Mouse (Mus musculus): ENCODE data around the gene Creb3l4. TPM values are rescaled to one million over a fixed set of nuclear protein-coding genes. Genes with fewer than 3 reads are reported as not detected.

Creb3l4 gene
- total RNA-seq (2012; rRNA removed) (0.25 and 0.89 TPM in 2 replicates), total RNA-seq (2014; rRNA removed) (0.21 and 0.72 TPM in 2 replicates), polyA plus RNA-seq (2012; ENCODE audit: insufficient read length, low read depth) (0.59 and 0.70 TPM in 2 replicates)

DNA sequence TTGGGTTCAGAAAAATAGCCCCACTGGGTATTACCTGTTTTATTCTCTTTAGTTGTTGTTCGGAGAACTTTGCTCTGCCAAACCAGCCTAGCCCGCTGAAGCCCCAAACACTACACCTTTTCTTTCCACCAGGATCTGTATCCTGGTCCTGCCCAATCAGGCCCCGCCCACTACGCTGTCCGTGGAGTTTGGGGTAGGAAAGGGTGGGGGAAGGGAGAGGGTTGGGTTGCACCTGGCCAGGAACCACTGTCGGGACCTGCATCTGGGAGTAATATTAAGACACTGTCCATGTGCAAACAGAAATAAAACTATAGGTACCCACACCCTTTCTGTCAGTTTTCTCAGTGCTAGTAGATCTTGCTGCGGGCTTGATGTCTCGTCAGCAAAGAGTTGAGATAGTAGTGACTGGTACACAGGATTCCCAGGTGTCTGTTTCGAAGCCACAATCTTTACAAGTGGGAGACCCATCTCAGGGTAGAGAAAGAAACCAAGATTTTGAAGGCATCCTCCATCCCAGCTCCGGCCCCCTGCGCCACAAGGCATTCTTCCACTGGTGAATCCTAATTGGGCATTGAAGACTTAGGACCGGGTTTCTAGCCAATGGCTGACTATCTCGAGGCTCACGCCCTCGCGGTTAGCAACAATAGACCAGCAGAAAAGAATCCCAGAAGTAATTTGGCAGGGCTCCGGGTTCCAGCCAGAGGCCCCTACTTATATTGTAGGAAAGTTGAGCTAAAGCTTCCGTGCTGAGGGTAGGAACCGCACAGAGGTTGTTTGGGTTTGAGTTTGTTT lies at the start of gene Creb3l4:
TSS of gene Creb3l4 (minus strand) at position 529 of the 792 bp plus-strand sequence.
- H3K36me3 ChIP-seq (replicated peaks in 1 of 2; ENCODE audit: control insufficient read depth in 1 of 2, insufficient read depth in 1 of 2, low read length in 1 of 2): peaks cover 0 to 6% of the 10 kb centered on the region in 2 experiments
- in situ Hi-C loops (cut with MboI; ENCODE audit: low pct_ligation_motif_present, low pct_unique_long_range_greater_than_20kb, low sequenced_read_pairs): no loop called here
- no peak for DNase-seq (ENCODE audit: extremely low read depth)
- no peak within 1 kb of the TSS for H3K4me2 ChIP-seq (ENCODE audit: insufficient read depth, low read depth, poor library complexity, severe bottlenecking)
- no peak within 1 kb of the TSS for H3K27ac ChIP-seq (ENCODE audit: insufficient read depth, low read depth)
- H3K4me1 ChIP-seq (ENCODE audit: control insufficient read depth in 1 of 2, insufficient read depth in 2 of 2): peaks cover 10 to 42% of the 10 kb centered on the region in 2 experiments; a peak in 3 of 4 replicates
- H3K9me3 ChIP-seq (replicated peaks; ENCODE audit: low read length): no peaks in the 10 kb centered on the region
- dilution Hi-C loops (cut with MboI; ENCODE audit: extremely low pct_ligation_motif_present, extremely low pct_unique_long_range_greater_than_20kb, low sequenced_read_pairs): no loop called here
- H3K27me3 ChIP-seq (replicated peaks): no peaks in the 10 kb centered on the region
- H3K4me3 ChIP-seq (replicated peaks in 1 of 3; ENCODE audit: low read depth in 2 of 3, low read length in 2 of 3, poor library complexity in 1 of 3): no peak within 1 kb of the TSS
- TF ChIP-seq JUN (IDR thresholded peaks at IDR 0.05; ENCODE audit: insufficient read depth, low read depth, low read length) (no peak), ZNF384 (IDR thresholded peaks at IDR 0.05; ENCODE audit: low read depth, low read length) (no peak), ELF1 (IDR thresholded peaks at IDR 0.05; ENCODE audit: low read depth, low read length) (no peak), PAX5 (IDR thresholded peaks at IDR 0.05; ENCODE audit: low read length) (no peak), TBP (conservative IDR thresholded peaks at IDR 0.05; ENCODE audit: low read depth, low read length) (no peak), ZKSCAN1 (IDR thresholded peaks at IDR 0.05; ENCODE audit: borderline replicate concordance, low read depth, low read length) (no peak), GABPA (IDR thresholded peaks at IDR 0.05; ENCODE audit: insufficient replicate concordance, low read depth, low read length) (no peak), TCF12 (IDR thresholded peaks at IDR 0.05; ENCODE audit: low read depth, low read length) (no peak), HCFC1 (IDR thresholded peaks at IDR 0.05; ENCODE audit: low read depth, low read length) (no peak), MAX (IDR thresholded peaks at IDR 0.05; ENCODE audit: low read length) (no peak), NRF1 (IDR thresholded peaks at IDR 0.05; ENCODE audit: low read depth, low read length) (no peak), MAZ (IDR thresholded peaks at IDR 0.05; ENCODE audit: low read depth, low read length) (no peak), ZC3H11A (IDR thresholded peaks at IDR 0.05; ENCODE audit: low read depth, low read length) (no peak), MAFK (IDR thresholded peaks at IDR 0.05; ENCODE audit: insufficient replicate concordance, low read length) (no peak), USF2 (conservative IDR thresholded peaks at IDR 0.05; ENCODE audit: low read depth, low read length) (no peak), NELFE (IDR thresholded peaks at IDR 0.05; ENCODE audit: low read depth, low read length) (no peak), EP300 (IDR thresholded peaks at IDR 0.05; ENCODE audit: low read length) (no peak), KAT2A (IDR thresholded peaks at IDR 0.05; ENCODE audit: insufficient replicate concordance, low read length) (no peak)
- 0 out of 2 replicates have a peak, but pooled peaks cover under 1% of the 10 kb centered on the region for H3K79me2 ChIP-seq (replicated peaks; ENCODE audit: control insufficient read depth, extremely low read depth, insufficient read depth, poor library complexity, severe bottlenecking)
- H3K9ac ChIP-seq (ENCODE audit: insufficient read depth, low read depth): no peak within 1 kb of the TSS
